Mouse (Mus musculus): ENCODE measurements around the gene Mak. TPM values are rescaled to one million over a fixed set of nuclear protein-coding genes. Genes with fewer than 3 reads are reported as not detected.

Mak gene
- polyA plus RNA-seq, 1 experiment from 2014 or later: 0.73 TPM

DNA sequence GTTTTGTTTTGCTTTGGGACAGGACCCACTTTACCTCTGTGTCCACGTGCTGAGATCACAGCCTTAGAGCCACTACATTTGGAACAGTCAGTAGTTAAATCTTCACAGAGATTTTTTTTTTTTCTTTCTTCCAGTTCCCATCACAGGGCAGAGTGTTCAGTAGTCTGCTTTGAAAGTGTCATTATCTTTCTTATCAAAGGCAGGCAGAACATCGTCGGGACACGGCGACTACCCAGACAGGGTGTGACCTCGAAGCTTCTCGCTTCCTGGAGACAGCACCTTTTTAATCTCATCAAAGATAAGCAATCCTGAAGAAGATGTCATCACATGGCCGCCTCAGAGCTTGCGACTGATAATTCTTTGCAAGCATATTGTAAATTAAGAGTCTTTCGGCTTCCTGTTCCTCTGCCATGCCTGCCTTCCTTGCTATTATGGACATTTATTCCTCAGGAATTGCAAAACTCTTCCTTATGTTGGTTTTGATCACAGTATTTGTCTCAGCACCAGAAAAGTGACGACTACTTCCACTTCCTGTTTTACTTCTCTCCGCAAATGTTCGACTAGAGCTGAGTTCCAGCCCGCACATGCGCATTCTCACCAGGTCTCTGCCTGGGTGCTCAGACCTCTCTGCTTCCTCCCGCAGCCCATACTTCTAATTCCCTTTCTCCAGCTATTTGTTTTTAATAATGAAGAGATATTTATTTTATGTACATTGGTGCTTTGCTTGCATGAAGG, 18.0 kb upstream of the Mak start:
- Histone ChIP-seq H3K27ac (no peak overlapping the region), H3K9me3 (no peaks in the 10 kb centered on the region), H3K4me3 (replicated peaks) (no peak overlapping the region), H3K4me1 (replicated peaks) (no peaks in the 10 kb centered on the region), H3K27me3 (no peaks in the 10 kb centered on the region), H3K4me2 (replicated peaks) (no peak overlapping the region), H3K36me3 (no peaks in the 10 kb centered on the region), H3K9ac (replicated peaks) (no peak overlapping the region)
- 86% methylated on average over 16 of the region's 16 CpGs for WGBS
- no peak for ATAC-seq

GRCm38 (mm10) chr13:41094160-41094559, 14.7 kb upstream of the Mak start:
- H3K9ac ChIP-seq (replicated peaks): no peak overlapping the region
- no peaks in the 10 kb centered on the region for H3K9me3 ChIP-seq
- no peaks in the 10 kb centered on the region for H3K4me1 ChIP-seq (replicated peaks)
- H3K4me2 ChIP-seq (replicated peaks): no peak overlapping the region
- H3K27ac ChIP-seq: no peak overlapping the region
- H3K4me3 ChIP-seq (replicated peaks): no peak overlapping the region
- no peaks in the 10 kb centered on the region for H3K36me3 ChIP-seq
- no peak for ATAC-seq
- WGBS: 79% methylated on average over 10 of the region's 10 CpGs
- no peaks in the 10 kb centered on the region for H3K27me3 ChIP-seq

- no peaks in the 10 kb centered on the region for H3K27me3 ChIP-seq
Observed at GRCm38 (mm10) chr13:41091271-41091670, 11.8 kb upstream of the Mak start.

DNA sequence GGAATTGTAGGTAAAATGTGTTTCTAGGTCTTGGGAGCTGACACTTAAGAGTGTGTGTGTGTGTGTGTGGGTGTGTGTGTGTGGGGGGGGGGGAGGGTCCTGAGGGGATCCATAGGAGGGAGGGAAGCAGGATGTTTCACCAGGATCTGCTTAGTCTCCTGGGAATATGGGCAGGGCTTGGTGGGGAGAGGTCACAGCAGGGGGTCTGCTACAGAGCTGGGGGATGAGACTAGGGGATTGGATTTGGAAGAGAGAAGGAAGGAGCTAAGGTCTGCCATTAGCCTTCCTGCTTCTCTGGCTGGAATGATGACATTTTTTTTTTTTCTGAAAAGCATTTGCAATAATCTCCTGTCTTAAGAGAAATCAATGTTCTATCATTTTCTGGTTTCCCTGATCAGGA, 9.2 kb upstream of the Mak start:
- H3K9ac ChIP-seq (replicated peaks): no peak overlapping the region
- no peaks in the 10 kb centered on the region for H3K27me3 ChIP-seq
- no peak overlapping the region for H3K4me2 ChIP-seq (replicated peaks)
- ATAC-seq: no peak
- H3K27ac ChIP-seq: no peak overlapping the region
- H3K36me3 ChIP-seq: no peaks in the 10 kb centered on the region
- no peak overlapping the region for H3K4me3 ChIP-seq (replicated peaks)
- no peaks in the 10 kb centered on the region for H3K9me3 ChIP-seq
- H3K4me1 ChIP-seq (replicated peaks): no peaks in the 10 kb centered on the region

More at GRCm38 (mm10) chr13:41091271-41091670, 11.8 kb upstream of the Mak start:
- 44% methylated on average over 10 of the region's 10 CpGs for WGBS
- Histone ChIP-seq H3K27ac (no peak overlapping the region), H3K9me3 (no peaks in the 10 kb centered on the region), H3K9ac (replicated peaks) (no peak overlapping the region), H3K4me2 (replicated peaks) (no peak overlapping the region), H3K36me3 (no peaks in the 10 kb centered on the region), H3K4me3 (replicated peaks) (no peak overlapping the region), H3K4me1 (replicated peaks) (no peaks in the 10 kb centered on the region)
- no peak for ATAC-seq

- H3K9me3 ChIP-seq: no peaks in the 10 kb centered on the region
- WGBS: 27% methylated on average over 2 of the region's 2 CpGs
- no peak overlapping the region for H3K4me3 ChIP-seq (replicated peaks)
- no peaks in the 10 kb centered on the region for H3K36me3 ChIP-seq
- ATAC-seq: no peak
- H3K27me3 ChIP-seq: peaks cover 10% of the 10 kb centered on the region
- H3K4me1 ChIP-seq (replicated peaks): no peaks in the 10 kb centered on the region
- H3K9ac ChIP-seq (replicated peaks): no peak overlapping the region
- no peak overlapping the region for H3K4me2 ChIP-seq (replicated peaks)
- H3K27ac ChIP-seq: no peak overlapping the region
Observed at GRCm38 (mm10) chr13:41085140-41085539, 5.6 kb upstream of the Mak start.

- 85% methylated on average over 3 of the region's 3 CpGs for WGBS
- H3K4me1 ChIP-seq (replicated peaks): peaks cover under 1% of the 10 kb centered on the region; the same call in 1 of the 2 replicates
- no peak overlapping the region for H3K9ac ChIP-seq (replicated peaks)
- no peak overlapping the region for H3K27ac ChIP-seq
- ATAC-seq: no peak
- H3K27me3 ChIP-seq: peaks cover 14% of the 10 kb centered on the region
- H3K4me3 ChIP-seq (replicated peaks): no peak overlapping the region
- no peaks in the 10 kb centered on the region for H3K9me3 ChIP-seq
- no peak overlapping the region for H3K4me2 ChIP-seq (replicated peaks)
- H3K36me3 ChIP-seq: no peaks in the 10 kb centered on the region
Observed at GRCm38 (mm10) chr13:41084521-41084920, 5.0 kb upstream of the Mak start.

- ATAC-seq: no peak
- WGBS: 92% methylated on average over 6 of the region's 6 CpGs
- H3K4me1 ChIP-seq (replicated peaks): peaks cover 16% of the 10 kb centered on the region
- H3K4me2 ChIP-seq (replicated peaks): no peak overlapping the region
- H3K36me3 ChIP-seq: no peaks in the 10 kb centered on the region
- peaks cover 40% of the 10 kb centered on the region for H3K27me3 ChIP-seq
- no peak overlapping the region for H3K4me3 ChIP-seq (replicated peaks)
- no peak overlapping the region for H3K9ac ChIP-seq (replicated peaks)
- no peak overlapping the region for H3K27ac ChIP-seq
- no peaks in the 10 kb centered on the region for H3K9me3 ChIP-seq
Observed at GRCm38 (mm10) chr13:41080700-41081099, 1.2 kb upstream of the Mak start.

DNA sequence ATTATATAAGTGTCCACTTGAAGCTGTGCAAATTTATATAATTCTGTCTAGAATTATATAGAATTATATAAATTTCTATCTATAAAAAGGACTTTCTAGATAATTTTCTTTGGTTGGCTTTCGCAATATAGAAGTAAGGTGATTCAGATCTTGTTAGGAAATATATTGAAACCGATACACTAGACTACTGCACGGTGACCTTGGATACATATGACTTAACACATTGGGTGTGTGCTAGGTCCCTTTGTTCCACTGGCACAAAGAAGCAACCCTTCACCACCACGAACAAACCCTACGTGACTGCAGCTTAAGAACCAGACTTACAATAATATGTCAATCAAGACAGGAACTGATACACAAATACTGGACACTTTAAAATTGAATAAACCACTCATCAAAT, 353 bp upstream of the Mak start:
- no peak overlapping the region for H3K4me3 ChIP-seq (replicated peaks)
- H3K9me3 ChIP-seq: no peaks in the 10 kb centered on the region
- no peaks in the 10 kb centered on the region for H3K36me3 ChIP-seq
- H3K27me3 ChIP-seq: peaks cover 40% of the 10 kb centered on the region
- H3K4me2 ChIP-seq (replicated peaks): peak overlapping the region; percentile 74
- no peak overlapping the region for H3K27ac ChIP-seq
- H3K4me1 ChIP-seq (replicated peaks): peaks cover 16% of the 10 kb centered on the region
- WGBS: 50% methylated on average over 5 of the region's 5 CpGs
- no peak for ATAC-seq
- H3K9ac ChIP-seq (replicated peaks): no peak overlapping the region

- peak overlapping the region; percentile 74 for H3K4me2 ChIP-seq (replicated peaks)
- H3K27ac ChIP-seq: no peak overlapping the region
- H3K9me3 ChIP-seq: no peaks in the 10 kb centered on the region
- 7% methylated on average over 22 of the region's 24 CpGs for WGBS
- ATAC-seq: peak; percentile 16
- H3K27me3 ChIP-seq: peaks cover 40% of the 10 kb centered on the region
- H3K36me3 ChIP-seq: no peaks in the 10 kb centered on the region
- H3K9ac ChIP-seq (replicated peaks): peak overlapping the region; percentile 51
- H3K4me3 ChIP-seq (replicated peaks): peak overlapping the region; percentile 49
- peaks cover 16% of the 10 kb centered on the region for H3K4me1 ChIP-seq (replicated peaks)
Observed at GRCm38 (mm10) chr13:41078690-41079420, 651 bp downstream of the Mak start.

- WGBS: 37% methylated on average over 9 of the region's 9 CpGs
- Histone ChIP-seq H3K27me3 (peaks cover 40% of the 10 kb centered on the region), H3K4me3 (replicated peaks) (no peak overlapping the region), H3K36me3 (no peaks in the 10 kb centered on the region), H3K27ac (no peak overlapping the region), H3K9ac (replicated peaks) (no peak overlapping the region), H3K4me1 (replicated peaks) (peaks cover 16% of the 10 kb centered on the region), H3K4me2 (replicated peaks) (peak overlapping the region; percentile 74), H3K9me3 (no peaks in the 10 kb centered on the region)
- ATAC-seq: no peak
Observed at GRCm38 (mm10) chr13:41077921-41078320, 1.6 kb downstream of the Mak start.

- H3K27me3 ChIP-seq: peaks cover 21% of the 10 kb centered on the region
- no peak overlapping the region for H3K27ac ChIP-seq
- H3K36me3 ChIP-seq: no peaks in the 10 kb centered on the region
- peaks cover 9% of the 10 kb centered on the region for H3K4me1 ChIP-seq (replicated peaks)
- no peaks in the 10 kb centered on the region for H3K9me3 ChIP-seq
- ATAC-seq: no peak
- H3K4me2 ChIP-seq (replicated peaks): no peak overlapping the region
- H3K9ac ChIP-seq (replicated peaks): no peak overlapping the region
- WGBS: 88% methylated on average over 5 of the region's 5 CpGs
- H3K4me3 ChIP-seq (replicated peaks): no peak overlapping the region
Observed at GRCm38 (mm10) chr13:41073819-41074218, 5.7 kb downstream of the Mak start.

GRCm38 (mm10) chr13:41071617-41072016, 7.9 kb downstream of the Mak start:
- Histone ChIP-seq H3K4me1 (replicated peaks) (no peaks in the 10 kb centered on the region), H3K9me3 (no peaks in the 10 kb centered on the region), H3K27me3 (peaks cover 4% of the 10 kb centered on the region), H3K27ac (no peak overlapping the region), H3K4me2 (replicated peaks) (no peak overlapping the region), H3K4me3 (replicated peaks) (no peak overlapping the region), H3K36me3 (no peaks in the 10 kb centered on the region), H3K9ac (replicated peaks) (no peak overlapping the region)
- no peak for ATAC-seq
- WGBS: 90% methylated on average over 11 of the region's 11 CpGs

Data from midbrain, embryonic 13.5 days (tissue).